Comparison of ENCODE assay signal across 23 mouse cellular contexts in the genomic region with DNA sequence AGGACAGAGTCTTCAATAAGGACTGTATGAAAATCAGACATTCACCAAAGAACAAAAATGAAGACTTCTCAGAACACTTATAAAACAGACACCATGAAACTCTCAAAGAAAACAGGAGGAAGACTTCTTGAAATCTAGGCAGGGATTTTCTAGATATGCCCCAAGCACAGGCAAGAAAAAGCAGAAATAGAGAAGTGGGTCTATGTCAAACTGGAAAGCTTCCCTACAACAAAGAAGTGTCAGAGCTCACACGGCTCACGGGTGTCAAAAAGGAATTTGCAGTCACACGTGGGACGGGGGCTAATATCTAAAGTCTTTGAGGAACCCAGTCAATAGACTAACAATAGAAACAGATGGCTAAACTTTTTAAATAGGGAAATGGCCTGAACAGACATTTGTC. TPM values are rescaled to one million over a fixed set of nuclear protein-coding genes. Genes with fewer than 3 reads are reported as not detected.
DNase-seq lines count a peak whose midpoint lies in the region; ATAC-seq and TF ChIP-seq lines count a peak whose summit lies in the region.
"Had no signal": no experiment of that assay in that cellular context is flagged by ENCODE, and none has a peak within 500 bp of the region (broad histone marks: within the 10 kb centered on the region; RNA-seq: fewer than 3 reads in every experiment).

No protein-coding gene starts in this region.

- no peak for TF ChIP-seq POLR2A in MEL (IDR thresholded peaks at IDR 0.05; ENCODE audit: control insufficient read depth in 1 of 2, insufficient read depth in 1 of 2, low read depth in 1 of 2, low read length in 2 of 2, poor library complexity in 1 of 2)
- TF ChIP-seq POLR2A in heart, adult 2 months (IDR thresholded peaks at IDR 0.05; ENCODE audit: insufficient read depth, low read depth, low read length) = no peak

- H3K9me3 ChIP-seq in MEL (replicated peaks; ENCODE audit: insufficient read depth, low read length) = no peaks in the 10 kb centered on the region
- H3K9me3 ChIP-seq in hindbrain, embryonic 13.5 days = no peaks in the 10 kb centered on the region

- H3K27ac ChIP-seq in MEL (ENCODE audit: control insufficient read depth, low read depth, low read length) = no peak overlapping the region
- no peak overlapping the region for H3K27ac ChIP-seq in hindbrain, embryonic 13.5 days
- H3K27ac ChIP-seq in heart, adult 2 months = no peak overlapping the region

- TF ChIP-seq RAD21 in MEL (IDR thresholded peaks at IDR 0.05; ENCODE audit: low read depth, low read length) = no peak

- peak; percentile 9 for DNase-seq in MEL (ENCODE audit: low read depth, low spot score)
- DNase-seq in left cerebral cortex, postnatal 10 days (ENCODE audit: extremely low spot score in 1 of 2, low spot score in 2 of 2) = no peak
- DNase-seq in heart, adult 2 months = no peak
- DNase-seq: adrenal gland, adult 2 months; adrenal gland, adult 8-10 months; adrenal gland, postnatal 10 days; adrenal gland, postnatal 14 days; adrenal gland, postnatal 25 days; adrenal gland, postnatal 36 days; B cell, adult 2 months; cerebellum, adult 11 months; cerebellum, adult 11-12 months; cerebellum, adult 18-20 months; cerebellum, adult 2 months had no signal

- ATAC-seq in granulocyte monocyte progenitor cell, adult 5-6 weeks (replicated peaks; ENCODE audit: poor library complexity, severe bottlenecking) = peak; percentile 36
- peak; percentile 51; the same call in 1 of the 2 replicates for ATAC-seq in megakaryocyte progenitor cell, adult 5-6 weeks (replicated peaks; ENCODE audit: poor library complexity)
- ATAC-seq in hindbrain, embryonic 13.5 days (ENCODE audit: low FRiP score) = no peak
- ATAC-seq: activated CD4-positive, CD25-positive, alpha-beta regulatory T cell, adult 4 months; CD4-positive, CD25-positive, alpha-beta regulatory T cell, adult 4 months; Patski had no signal

- no peak overlapping the region for H3K4me3 ChIP-seq in MEL (ENCODE audit: control insufficient read depth in 1 of 2, insufficient read depth in 1 of 2, low read depth in 2 of 2, low read length in 2 of 2)
- H3K4me3 ChIP-seq in hindbrain, embryonic 13.5 days = no peak overlapping the region
- H3K4me3 ChIP-seq in heart, adult 2 months = no peak overlapping the region

- peaks cover 0 to 10% of the 10 kb centered on the region in 2 experiments; a peak in 2 of 4 replicates for H3K4me1 ChIP-seq in MEL (ENCODE audit: control insufficient read depth in 1 of 2, insufficient read depth in 2 of 2, low read length in 2 of 2)
- H3K4me1 ChIP-seq in hindbrain, embryonic 13.5 days (replicated peaks) = peaks cover 11% of the 10 kb centered on the region
- H3K4me1 ChIP-seq in heart, adult 2 months (ENCODE audit: control insufficient read depth, insufficient read depth, low read length) = no peaks in the 10 kb centered on the region

- whole genome bisulfite sequencing in hindbrain, embryonic 13.5 days = 23% methylated on average over 4 of the region's 4 CpGs
- 51% methylated on average over 4 of the region's 4 CpGs for WGBS in heart, adult 2 months

- intact Hi-C loops in left cerebral cortex, postnatal 10 days (cut with DNase I) = no loop called here
- intact Hi-C loops in heart, adult 2 months (cut with DNase I) = loop anchor here (10.0 kb wide), 1 partner anchor 204 kb away; no protein-coding TSS in a partner anchor

- H3K36me3 ChIP-seq in MEL (ENCODE audit: control insufficient read depth in 1 of 2, insufficient read depth in 2 of 2, low read length in 2 of 2) = 0 out of 4 replicates have a peak, but pooled peaks cover 0 to 3% of the 10 kb centered on the region in 2 experiments
- H3K36me3 ChIP-seq in hindbrain, embryonic 13.5 days = no peaks in the 10 kb centered on the region
- H3K36me3 ChIP-seq in heart, adult 2 months (ENCODE audit: control insufficient read depth, insufficient read depth, low read length) = no peaks in the 10 kb centered on the region
- H3K36me3 ChIP-seq: G1E had no signal

- H3K27me3 ChIP-seq in MEL (ENCODE audit: control insufficient read depth in 1 of 2, insufficient read depth in 2 of 2, low read length in 2 of 2) = no peaks in the 10 kb centered on the region; a peak in 1 of 4 replicates
- H3K27me3 ChIP-seq in hindbrain, embryonic 13.5 days = peaks cover 30% of the 10 kb centered on the region
- peaks cover under 1% of the 10 kb centered on the region; the same call in 1 of the 2 replicates for H3K27me3 ChIP-seq in heart, adult 2 months (ENCODE audit: control insufficient read depth, insufficient read depth, low read length)
- H3K27me3 ChIP-seq: CH12.LX had no signal

- H3K79me2 ChIP-seq in MEL (ENCODE audit: control insufficient read depth, insufficient read depth, low read length, poor library complexity) = no peaks in the 10 kb centered on the region
- H3K79me2 ChIP-seq in heart, adult 2 months (replicated peaks; ENCODE audit: control insufficient read depth, insufficient read depth, low read length) = no peaks in the 10 kb centered on the region

- no peak for TF ChIP-seq CTCF in MEL (IDR thresholded peaks at IDR 0.05 in 2 of 3, conservative IDR thresholded peaks at IDR 0.05 in 1 of 3; ENCODE audit: control insufficient read depth in 1 of 3, insufficient read depth in 1 of 3, low read depth in 2 of 3, low read length in 3 of 3, poor library complexity in 1 of 3, severe bottlenecking in 1 of 3)
- TF ChIP-seq CTCF in heart, adult 2 months (IDR thresholded peaks at IDR 0.05) = no peak

- no peak overlapping the region for H3K4me2 ChIP-seq in hindbrain, embryonic 13.5 days

- no peak overlapping the region for H3K9ac ChIP-seq in MEL (ENCODE audit: control insufficient read depth, low read depth, low read length, poor library complexity, severe bottlenecking)
- no peak overlapping the region for H3K9ac ChIP-seq in hindbrain, embryonic 13.5 days
- H3K9ac ChIP-seq in heart, adult 2 months (ENCODE audit: low read depth, low read length) = no peak overlapping the region

- TF ChIP-seq EP300 in MEL (IDR thresholded peaks at IDR 0.05; ENCODE audit: low read depth in 1 of 2, low read length in 2 of 2) = no peak
- TF ChIP-seq EP300 in heart, adult 2 months (IDR thresholded peaks at IDR 0.05; ENCODE audit: insufficient read depth, low read depth, low read length) = no peak

TF ChIP-seq in MEL, 35 proteins besides CTCF, POLR2A, EP300 and RAD21:
- TF ChIP-seq NRF1 (IDR thresholded peaks at IDR 0.05; ENCODE audit: insufficient read depth, low read depth, low read length, poor library complexity, severe bottlenecking) = no peak
- no peak for TF ChIP-seq ZMIZ1 (IDR thresholded peaks at IDR 0.05; ENCODE audit: low read depth, low read length)
- TF ChIP-seq NELFE (IDR thresholded peaks at IDR 0.05; ENCODE audit: low read depth, low read length) = no peak
- no peak for TF ChIP-seq MAZ (IDR thresholded peaks at IDR 0.05; ENCODE audit: low read depth, low read length)
- TF ChIP-seq USF1 (IDR thresholded peaks at IDR 0.05; ENCODE audit: low read depth, low read length) = no peak
- no peak for TF ChIP-seq ZKSCAN1 (IDR thresholded peaks at IDR 0.05; ENCODE audit: low read depth, low read length)
- no peak for TF ChIP-seq UBTF (IDR thresholded peaks at IDR 0.05; ENCODE audit: borderline replicate concordance, insufficient read depth, low read depth, low read length)
- no peak for TF ChIP-seq BHLHE40 (IDR thresholded peaks at IDR 0.05; ENCODE audit: borderline replicate concordance, low read depth, low read length)
- no peak for TF ChIP-seq USF2 (IDR thresholded peaks at IDR 0.05; ENCODE audit: borderline replicate concordance in 1 of 2, insufficient read depth in 1 of 2, low read depth in 1 of 2, low read length in 2 of 2)
- TF ChIP-seq TAL1 (IDR thresholded peaks at IDR 0.05; ENCODE audit: low read length) = no peak
- no peak for TF ChIP-seq TBP (IDR thresholded peaks at IDR 0.05; ENCODE audit: low read depth, low read length)
- no peak for TF ChIP-seq RCOR1 (IDR thresholded peaks at IDR 0.05; ENCODE audit: low read depth, low read length)
- no peak for TF ChIP-seq ETS1 (IDR thresholded peaks at IDR 0.05; ENCODE audit: low read depth, low read length)
- TF ChIP-seq SIN3A (IDR thresholded peaks at IDR 0.05; ENCODE audit: low read length) = no peak
- TF ChIP-seq KAT2A (conservative IDR thresholded peaks at IDR 0.05; ENCODE audit: low read depth, low read length) = no peak
- no peak for TF ChIP-seq POLR2AphosphoS2 (IDR thresholded peaks at IDR 0.05; ENCODE audit: low read length)
- TF ChIP-seq MYB (IDR thresholded peaks at IDR 0.05; ENCODE audit: low read depth, low read length) = no peak
- TF ChIP-seq MXI1 (IDR thresholded peaks at IDR 0.05; ENCODE audit: low read depth, low read length) = no peak

RNA-seq across cellular contexts. Expression of a gene that starts 10.8 kb away (rescaled TPM):
- not detected in 2 replicates for total RNA-seq in MEL (2012; rRNA removed)
- polyA plus RNA-seq in MEL (2012; ENCODE audit: insufficient read depth in 1 of 2, insufficient read length in 2 of 2, low read depth in 1 of 2, low replicate concordance in 2 of 2, missing spikeins in 1 of 2) = not detected
- not detected in 2 replicates for total RNA-seq in granulocyte monocyte progenitor cell, adult 5-6 weeks (2014; fragmentation: Nextera tagmentation)
- total RNA-seq in granulocyte monocyte progenitor cell, adult 5-6 weeks (2017) = not detected in 2 replicates
- total RNA-seq in megakaryocyte progenitor cell, adult 5-6 weeks (2015) = not detected in 2 replicates
- not detected in 2 replicates for total RNA-seq in megakaryocyte progenitor cell, adult 5-6 weeks (2017)
- 1 to 10 TPM; 3.2 to 3.6 TPM for total RNA-seq in left cerebral cortex, postnatal 10 days (2021)
- 4.0 and 4.8 TPM in 2 replicates for polyA plus RNA-seq in hindbrain, embryonic 13.5 days (2015; fragmentation: Nextera tagmentation; extraction: Ambion mirVana)
- total RNA-seq in heart, adult 2 months (2021) = not detected
- not detected in 2 replicates for polyA plus RNA-seq in heart, adult 2 months (2012; rRNA removed)
- total RNA-seq: CH12.LX had no signal
- polyA plus RNA-seq: activated CD4-positive, CD25-positive, alpha-beta regulatory T cell, adult 4 months; C2C12; CD4-positive, CD25-positive, alpha-beta regulatory T cell, adult 4 months; G1E; Patski had no signal
